Mouse (Mus musculus) G1E (cell line): ENCODE data around the gene Il1rapl2. TPM values are rescaled to one million over a fixed set of nuclear protein-coding genes. Genes with fewer than 3 reads are reported as not detected.

ENCODE experiments used
- ATAC-seq: 2 replicates; pipeline ENCODE4 v1.8.0; 2016; ENCODE audit warnings: mild to moderate bottlenecking; ENCODE audit not compliant: insufficient number of reproducible peaks, poor library complexity, low FRiP score, severe bottlenecking; ENCODE audit errors: extremely low read depth
- DNase-seq: peaks from one replicate; pipeline ENCODE4 v3.0.0; 2012; ENCODE audit warnings: low spot score
- H3K27me3 ChIP-seq: 2 replicates; pipeline ENCODE4 v1.6.1; 2012; ENCODE audit warnings: mild to moderate bottlenecking, low read length, inconsistent platforms; ENCODE audit not compliant: insufficient read depth
- H3K36me3 ChIP-seq: replicated peaks from 2 replicates; pipeline ENCODE3; 2012; ENCODE audit warnings: mild to moderate bottlenecking, inconsistent platforms
- H3K4me1 ChIP-seq: 2 replicates; pipeline ENCODE4 v1.6.1; 2012; ENCODE audit warnings: low read depth, low read length, inconsistent platforms, mixed read lengths; ENCODE audit not compliant: insufficient read depth
- H3K4me3 ChIP-seq: 2 replicates; pipeline ENCODE4 v1.5.1; 2012; ENCODE audit warnings: low read depth, mild to moderate bottlenecking, inconsistent platforms, low read length, moderate library complexity, mixed read lengths
- H3K9me3 ChIP-seq: replicated peaks from 2 replicates; pipeline ENCODE4 v1.6.1; 2012; ENCODE audit warnings: inconsistent platforms
- CTCF ChIP-seq: IDR thresholded peaks from 2 replicates; pipeline ENCODE4 v1.5.1; 2012; ENCODE audit warnings: low read depth, low read length, inconsistent platforms, mixed read lengths
- GATA1 ChIP-seq: IDR thresholded peaks from 2 replicates; pipeline ENCODE4 v1.6.1; 2012; ENCODE audit warnings: borderline replicate concordance, low read length, inconsistent platforms, mixed read lengths
- GATA2 ChIP-seq: IDR thresholded peaks from 2 replicates; pipeline ENCODE4 v1.6.1; 2012; ENCODE audit warnings: low read depth, low read length, inconsistent platforms, borderline replicate concordance
- POLR2AphosphoS5 ChIP-seq: IDR thresholded peaks from 2 replicates; pipeline ENCODE4 v1.6.1; 2012; ENCODE audit warnings: low read depth, low read length, inconsistent platforms; ENCODE audit not compliant: insufficient replicate concordance
- TAL1 ChIP-seq: conservative IDR thresholded peaks from 2 replicates; pipeline ENCODE4 v1.6.1; 2012; ENCODE audit warnings: low read depth, low read length, inconsistent platforms, mixed read lengths
- polyA plus RNA-seq: library from polyadenylated mRNA; stranded (reverse); fragments of >175 nt; gene quantifications from 2 replicates; pipeline ENCODE4 v1.2.3, GENCODE M21; 2012
- total RNA-seq, 2 experiments: library from RNA; stranded (forward) in 1 of 2; stranded (reverse) in 1 of 2; fragments of 200-1000 nt in 1 of 2; fragments of >200 nt in 1 of 2; fragmentation: Nextera tagmentation in 1 of 2; gene quantifications; 2 replicates each; pipeline ENCODE4 v1.2.3; 2014 to 2017

The Il1rapl2 gene
- total and polyA plus RNA-seq, 3 experiments = 0.05 TPM; not detected in 2

- TF ChIP-seq TAL1 (no peak), GATA1 (no peak), GATA2 (no peak), CTCF (no peak), POLR2AphosphoS5 (no peak)
- Histone ChIP-seq H3K4me3 (no peak overlapping the region), H3K27me3 (no peaks in the 10 kb centered on the region), H3K36me3 (no peaks in the 10 kb centered on the region), H3K4me1 (no peaks in the 10 kb centered on the region), H3K9me3 (no peaks in the 10 kb centered on the region)
- ATAC-seq (no peak), DNase-seq (no peak)
These were observed 867.5 kb downstream of the Il1rapl2 start for GRCm38 (mm10) chrX:138437939-138438338.

DNA sequence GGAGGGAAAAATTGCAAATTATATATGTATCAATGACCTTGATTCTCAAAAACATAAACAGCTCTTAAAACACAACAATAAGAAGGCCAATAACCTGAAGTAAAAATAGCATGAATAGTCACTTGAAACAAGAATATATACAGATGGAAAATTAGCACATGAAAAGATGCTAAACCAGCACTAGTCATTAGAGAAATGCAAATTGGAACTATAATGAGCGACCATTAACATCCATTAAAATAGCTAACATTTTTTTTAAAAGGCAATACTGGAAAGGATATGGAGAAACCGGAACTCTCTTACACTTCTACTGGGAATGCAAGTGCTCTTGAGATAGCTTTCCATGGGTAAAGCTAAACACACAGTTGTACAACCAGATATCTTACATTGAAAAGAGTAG, 879.4 kb downstream of the Il1rapl2 start:
- H3K4me3 ChIP-seq = no peak overlapping the region
- ATAC-seq = no peak
- no peak for TF ChIP-seq POLR2AphosphoS5
- no peak for TF ChIP-seq CTCF
- TF ChIP-seq GATA1 = no peak
- TF ChIP-seq TAL1 = no peak
- no peak for TF ChIP-seq GATA2

DNA sequence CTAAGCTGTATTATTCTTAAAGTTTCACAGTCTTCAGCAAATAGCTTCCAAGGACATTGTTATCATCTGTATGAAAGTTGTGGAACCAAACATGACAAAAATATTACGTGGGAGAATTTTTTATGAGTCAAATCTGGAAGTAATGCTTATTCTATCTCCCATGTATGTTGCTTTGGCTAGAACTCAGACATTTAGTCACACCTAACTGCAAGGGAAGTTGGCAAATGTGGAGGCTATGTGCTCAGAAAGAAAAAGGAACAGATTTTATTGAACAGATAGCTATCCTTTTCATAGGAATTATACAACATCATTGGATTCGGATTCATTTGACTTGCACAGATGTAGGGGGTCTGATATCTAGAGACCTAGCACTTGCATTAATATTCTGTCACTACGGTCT, 908.1 kb downstream of the Il1rapl2 start:
- H3K4me3 ChIP-seq = no peak overlapping the region
- no peaks in the 10 kb centered on the region for H3K4me1 ChIP-seq
- no peak for ATAC-seq
- TF ChIP-seq POLR2AphosphoS5 (no peak), TAL1 (no peak), GATA2 (no peak), GATA1 (no peak), CTCF (no peak)
- H3K9me3 ChIP-seq = no peaks in the 10 kb centered on the region
- no peaks in the 10 kb centered on the region for H3K27me3 ChIP-seq
- no peaks in the 10 kb centered on the region for H3K36me3 ChIP-seq
- DNase-seq = no peak

More for the DNA sequence above, 879.4 kb downstream of the Il1rapl2 start:
- H3K36me3 ChIP-seq = no peaks in the 10 kb centered on the region
- no peaks in the 10 kb centered on the region for H3K27me3 ChIP-seq
- no peaks in the 10 kb centered on the region for H3K9me3 ChIP-seq
- no peak for DNase-seq
- H3K4me1 ChIP-seq = no peaks in the 10 kb centered on the region

DNA sequence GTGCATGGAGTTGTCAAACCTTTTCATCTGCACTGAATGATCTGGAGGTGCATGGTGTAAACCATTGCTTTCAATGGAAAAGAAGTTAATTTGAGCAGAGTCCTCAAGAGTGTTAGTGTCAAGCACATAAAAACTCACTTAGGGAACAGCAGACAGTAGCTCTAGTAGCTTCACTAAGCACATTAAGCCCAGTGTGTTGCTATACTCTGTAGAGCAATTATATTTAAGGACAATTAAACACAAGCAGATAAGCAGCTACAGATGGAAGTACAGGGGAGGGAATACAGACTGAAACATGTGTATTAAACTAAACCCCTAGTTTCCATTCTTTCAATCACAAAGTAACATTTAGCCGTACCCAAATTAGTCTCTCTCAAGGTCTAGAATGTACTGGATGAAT, 930.1 kb downstream of the Il1rapl2 start:
- H3K27me3 ChIP-seq = no peaks in the 10 kb centered on the region
- no peaks in the 10 kb centered on the region for H3K4me1 ChIP-seq
- no peak overlapping the region for H3K4me3 ChIP-seq
- H3K9me3 ChIP-seq = no peaks in the 10 kb centered on the region
- TF ChIP-seq POLR2AphosphoS5 (no peak), GATA2 (no peak)
- no peak for DNase-seq
- no peak for ATAC-seq
- H3K36me3 ChIP-seq = no peaks in the 10 kb centered on the region

DNA sequence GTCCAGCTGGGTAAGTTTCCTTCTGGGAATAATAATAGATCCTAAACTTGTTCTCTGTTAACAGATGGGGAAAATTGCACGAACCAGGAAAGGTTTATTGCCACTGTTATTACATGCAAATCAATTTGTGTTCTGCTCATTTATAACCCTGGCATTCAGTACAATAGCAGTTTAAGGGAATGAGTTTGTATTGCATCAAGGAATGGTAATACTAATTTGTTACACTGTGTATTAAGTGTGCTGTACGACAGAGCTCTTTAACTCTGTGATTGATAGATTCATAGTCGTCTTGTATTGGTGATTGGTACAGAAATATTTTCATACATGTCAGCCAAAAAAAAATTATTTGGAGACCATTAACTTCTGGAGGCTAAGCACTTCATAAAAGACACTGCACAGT, 934.6 kb downstream of the Il1rapl2 start:
- no peaks in the 10 kb centered on the region for H3K9me3 ChIP-seq
- no peak for ATAC-seq
- H3K4me1 ChIP-seq = no peaks in the 10 kb centered on the region
- no peak for DNase-seq
- H3K4me3 ChIP-seq = no peak overlapping the region
- no peak for TF ChIP-seq GATA1
- TF ChIP-seq TAL1 = no peak
- TF ChIP-seq POLR2AphosphoS5 = no peak
- TF ChIP-seq CTCF = no peak
- H3K36me3 ChIP-seq = no peaks in the 10 kb centered on the region
- H3K27me3 ChIP-seq = no peaks in the 10 kb centered on the region

DNA sequence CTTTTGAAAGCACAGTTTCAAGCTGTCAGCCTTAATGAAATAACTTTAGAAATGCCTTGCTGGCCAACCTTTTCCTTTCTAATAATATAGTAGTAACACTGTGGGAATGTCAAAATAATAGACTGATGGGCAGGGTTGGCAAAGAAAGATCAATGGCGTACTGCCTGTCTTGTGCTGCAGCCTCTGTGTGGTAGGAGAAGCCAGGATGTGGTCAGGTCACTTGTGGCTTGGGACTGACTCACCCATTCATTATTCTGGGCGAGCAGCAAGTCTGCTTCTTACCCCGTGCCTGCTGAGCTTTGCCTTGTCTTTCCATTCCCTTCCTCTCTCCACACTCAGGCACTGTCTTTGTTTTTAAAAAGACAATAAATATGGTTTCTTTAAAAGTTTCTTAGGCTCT, 1049.7 kb downstream of the Il1rapl2 start:
- no peaks in the 10 kb centered on the region for H3K9me3 ChIP-seq
- no peak for DNase-seq
- no peaks in the 10 kb centered on the region for H3K27me3 ChIP-seq
- H3K4me3 ChIP-seq = no peak overlapping the region
- no peaks in the 10 kb centered on the region for H3K4me1 ChIP-seq
- TF ChIP-seq GATA2 (no peak), TAL1 (no peak), CTCF (no peak), GATA1 (no peak)
- H3K36me3 ChIP-seq = no peaks in the 10 kb centered on the region
- no peak for ATAC-seq

- no peaks in the 10 kb centered on the region for H3K36me3 ChIP-seq
- ATAC-seq = no peak
- TF ChIP-seq CTCF = no peak
- no peak for TF ChIP-seq TAL1
- TF ChIP-seq GATA2 = no peak
- TF ChIP-seq POLR2AphosphoS5 = no peak
- TF ChIP-seq GATA1 = no peak
These were observed 1054.9 kb downstream of the Il1rapl2 start for GRCm38 (mm10) chrX:138625311-138625710.

More at GRCm38 (mm10) chrX:138625311-138625710, 1054.9 kb downstream of the Il1rapl2 start:
- no peak overlapping the region for H3K4me3 ChIP-seq
- no peaks in the 10 kb centered on the region for H3K4me1 ChIP-seq
- no peaks in the 10 kb centered on the region for H3K9me3 ChIP-seq
- no peak for DNase-seq
- H3K27me3 ChIP-seq = no peaks in the 10 kb centered on the region
